Mouse (Mus musculus): ENCODE measurements around the gene Anxa5.
A peak's percentile ranks its signal among the peaks of the same experiment; 100 is the strongest.

Anxa5 gene

DNA sequence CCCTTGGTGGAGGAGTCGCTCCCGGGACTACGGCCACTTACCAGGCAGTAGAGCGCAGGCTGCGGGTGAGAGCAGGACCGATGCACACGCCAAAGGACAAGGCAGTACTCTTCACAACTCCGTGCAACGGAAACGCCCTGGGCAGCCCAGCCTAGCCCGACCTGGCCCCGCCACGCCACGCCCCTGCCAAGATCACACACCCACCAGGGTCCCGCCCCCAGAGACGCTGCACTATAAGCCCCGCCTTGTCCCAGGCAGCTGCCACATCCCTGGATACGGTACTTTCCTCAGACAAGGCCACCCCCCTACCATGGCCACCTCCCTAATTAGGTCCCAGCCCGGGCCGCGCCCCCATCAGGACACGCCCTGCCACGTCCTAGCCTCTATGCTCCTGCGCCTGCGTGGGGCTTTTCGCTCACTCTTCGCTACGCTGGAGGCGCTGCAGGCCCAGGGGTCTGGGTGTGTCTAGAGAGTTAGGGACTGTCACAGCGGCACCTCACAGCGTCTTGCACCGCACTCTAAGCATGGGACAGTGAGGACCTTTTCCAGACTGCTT is at the start of gene Anxa5, which contains the start of gene 1810062G17Rik:
Anxa5 (minus strand) TSS at position 363 of the 556 bp plus-strand sequence.
1810062G17Rik (plus strand) TSS at position 406 of the 556 bp plus-strand sequence.
- peak; percentile 97 for DNase-seq (ENCODE audit: low spot score)

DNA sequence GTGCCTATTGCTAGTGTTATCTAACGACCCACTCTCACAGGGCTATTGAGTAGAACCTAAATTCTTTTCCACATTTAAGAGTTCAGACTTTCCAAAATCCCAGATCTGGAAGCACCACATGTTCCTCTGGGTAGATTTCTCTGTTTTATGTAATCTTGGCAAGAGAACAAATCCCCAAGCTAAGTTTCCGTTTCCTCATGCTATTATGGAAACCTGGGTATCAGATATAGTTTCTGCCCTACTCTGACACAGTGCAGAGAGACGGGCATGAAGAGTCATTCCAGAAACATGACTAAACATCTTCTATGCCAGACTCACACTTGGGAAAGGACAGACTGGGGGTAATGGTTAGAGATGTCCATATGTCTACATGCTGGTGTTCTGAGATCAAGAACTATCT is 48.8 kb upstream of the Anxa5 start:
- DNase-seq (ENCODE audit: low spot score) = no peak

DNA sequence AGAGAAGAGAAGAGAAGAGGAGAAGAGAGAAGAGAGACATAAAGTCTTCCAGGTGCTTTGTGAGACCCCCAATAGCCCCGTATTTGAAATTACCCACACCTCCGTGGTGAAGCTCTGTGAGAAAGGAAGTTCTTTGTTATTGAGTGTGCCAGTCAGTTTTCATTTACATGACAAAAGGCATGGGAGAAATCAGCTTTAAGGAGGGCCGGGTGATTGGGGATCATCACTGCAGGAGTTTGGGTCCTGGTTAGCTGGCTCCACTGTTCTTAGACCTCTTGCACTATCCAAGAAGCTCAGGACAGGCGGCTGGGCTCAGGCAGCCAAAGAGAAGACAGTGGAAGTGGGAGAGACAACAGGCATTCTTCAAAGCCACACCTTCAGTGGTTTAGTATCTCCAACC is 46.4 kb upstream of the Anxa5 start:
- peak; percentile 14 for DNase-seq (ENCODE audit: low spot score)

DNA sequence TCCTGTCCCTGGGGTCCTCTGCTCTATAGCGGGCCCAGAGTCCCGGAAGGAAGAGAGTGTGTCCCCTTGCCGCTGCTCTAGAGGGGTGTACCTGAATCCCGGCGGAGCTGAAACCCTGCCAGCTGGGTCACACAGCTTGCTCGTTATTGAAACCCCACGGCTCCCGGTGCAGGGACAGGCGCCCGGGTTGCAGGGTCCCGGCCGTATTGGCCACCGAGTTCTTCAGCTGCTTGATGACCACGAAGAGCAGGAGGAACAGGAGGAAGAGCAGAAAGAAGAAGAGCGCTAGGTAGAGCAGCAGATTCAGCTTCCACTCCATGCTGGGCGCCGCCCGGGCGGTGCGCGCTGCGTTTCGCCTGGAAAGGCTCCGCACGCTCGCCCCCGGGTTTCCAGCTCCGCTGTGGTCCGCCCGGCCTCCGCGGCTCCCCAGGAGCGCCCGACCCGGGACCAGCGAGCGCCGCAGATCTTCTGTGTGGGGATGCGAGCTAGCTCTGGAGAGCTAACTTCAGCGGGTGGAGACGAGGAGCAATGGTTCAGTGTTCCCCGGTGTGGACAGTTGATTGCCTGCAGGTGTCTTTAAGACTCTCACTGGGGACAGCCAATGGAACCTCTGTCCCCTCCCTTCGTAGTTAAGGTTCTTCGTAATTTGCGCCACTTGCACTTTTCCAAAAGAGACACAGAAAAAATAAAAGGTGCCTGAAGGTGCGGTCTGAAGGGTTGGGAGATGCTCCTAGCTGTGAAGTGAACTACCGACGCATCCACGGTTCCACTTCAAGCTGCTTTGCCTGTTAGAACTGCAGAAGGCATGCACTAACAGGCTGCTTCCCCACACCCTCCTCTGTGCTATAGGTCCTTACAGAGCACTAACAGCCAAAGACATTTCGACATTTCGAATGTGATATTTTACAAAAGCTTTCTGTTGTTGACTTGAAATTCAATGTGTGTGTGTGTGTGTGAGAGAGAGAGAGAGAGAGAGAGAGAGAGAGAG is 45.7 kb upstream of the Anxa5 start, which contains the start of gene Gm11549:
Gm11549 (minus strand) TSS at position 741 of the 988 bp plus-strand sequence.
- peak; percentile 50 for DNase-seq (ENCODE audit: low spot score)

DNA sequence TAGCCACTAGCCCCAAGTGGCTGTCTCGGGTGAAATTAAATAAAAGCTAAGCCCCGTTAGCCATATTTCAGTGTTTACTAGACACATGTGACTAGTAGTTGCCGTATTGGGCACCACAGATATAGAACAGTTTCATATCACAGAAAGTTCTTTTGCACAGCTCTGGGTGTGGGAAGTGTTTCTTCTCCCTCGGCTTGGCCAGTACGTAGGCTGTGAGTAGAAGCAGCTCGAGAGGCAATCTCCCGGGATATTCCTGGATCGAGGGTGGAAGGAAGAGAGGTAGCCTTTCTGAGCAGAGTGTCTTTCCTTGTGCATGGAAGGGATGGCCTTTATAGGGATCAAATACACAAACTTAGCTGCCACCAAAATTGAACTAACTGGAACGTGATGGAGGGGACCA is 40.5 kb upstream of the Anxa5 start:
- no peak for DNase-seq (ENCODE audit: low spot score)

DNA sequence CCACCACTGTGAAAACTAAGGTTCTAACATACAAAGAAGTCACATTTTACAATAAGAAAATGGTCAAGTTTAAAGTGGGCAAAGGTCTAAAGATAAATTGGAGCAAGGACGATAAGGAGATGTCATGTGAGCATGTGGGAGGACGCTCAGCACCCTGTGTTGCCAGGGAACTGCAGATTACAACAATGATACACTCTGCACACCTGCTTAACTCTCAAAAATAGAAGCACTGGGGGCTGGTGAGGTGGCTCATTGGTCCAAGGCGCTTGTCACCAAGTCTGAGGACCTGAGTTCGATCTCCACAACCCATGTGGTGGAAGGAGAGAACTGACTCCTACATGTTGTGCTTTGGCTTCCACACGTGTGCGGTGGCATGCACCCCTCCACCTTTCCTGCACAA is 35.8 kb upstream of the Anxa5 start:
- DNase-seq (ENCODE audit: low spot score) = no peak

DNA sequence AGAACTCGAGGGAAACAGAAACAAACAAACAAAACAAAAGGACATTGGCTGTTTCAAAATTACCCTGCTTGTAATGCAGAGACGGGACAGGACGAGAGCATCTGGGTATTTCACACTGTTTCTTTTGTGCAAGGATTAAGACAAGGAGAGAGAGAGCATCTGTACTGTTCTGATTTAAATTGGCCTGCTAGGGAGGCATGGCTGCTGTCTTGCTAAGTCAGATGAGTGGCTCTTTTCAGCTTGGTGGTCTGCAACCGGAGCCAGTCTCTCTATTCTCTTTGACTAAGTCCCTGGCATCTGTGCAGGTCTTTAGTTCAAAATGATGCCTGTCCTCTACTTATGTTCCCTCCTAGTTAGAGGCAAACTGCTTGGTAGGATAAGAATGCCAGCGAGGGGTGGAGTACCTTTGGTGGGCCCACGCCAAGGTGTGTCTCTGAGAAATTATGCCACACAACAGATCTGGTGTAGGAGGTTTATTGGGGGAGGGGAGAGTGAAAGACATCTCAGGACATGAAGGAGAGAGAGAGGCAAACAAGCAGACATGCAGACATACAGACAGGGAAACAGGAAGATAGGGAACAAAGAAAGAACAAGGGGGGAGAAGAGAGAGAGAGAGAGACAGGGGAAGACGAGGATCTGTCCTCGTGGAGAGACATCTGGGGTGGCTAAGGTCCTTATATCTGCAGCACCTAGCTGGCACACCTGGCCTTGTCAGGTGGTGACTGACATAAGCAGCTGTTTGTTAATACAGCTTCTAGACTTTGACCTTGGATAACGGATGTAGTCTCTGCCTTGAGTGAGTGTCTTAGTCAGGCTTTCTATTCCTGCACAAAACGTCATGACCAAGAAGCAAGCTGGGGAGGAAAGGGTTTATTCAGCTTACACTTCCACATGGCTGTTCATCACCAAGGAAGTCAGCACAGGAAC is 30.4 kb upstream of the Anxa5 start:
- no peak for DNase-seq (ENCODE audit: low spot score)

DNA sequence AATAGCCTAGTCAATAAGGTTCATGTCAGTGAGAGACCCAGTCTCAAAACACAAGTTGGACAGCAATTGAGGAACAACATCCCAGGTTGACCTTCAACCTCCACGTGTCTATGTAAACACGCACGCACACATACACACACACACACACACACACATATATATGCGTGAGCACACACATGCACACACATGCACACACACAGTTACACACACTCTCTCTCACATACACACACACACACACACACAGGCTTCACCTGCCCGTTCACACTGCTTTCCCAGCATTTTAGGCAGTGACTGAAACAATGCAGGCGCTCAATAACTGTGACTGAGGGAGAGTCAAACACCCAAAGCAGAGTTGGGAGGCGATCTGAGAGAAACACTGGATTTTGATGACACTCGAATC is 29.6 kb upstream of the Anxa5 start:
- no peak for DNase-seq (ENCODE audit: low spot score)

DNA sequence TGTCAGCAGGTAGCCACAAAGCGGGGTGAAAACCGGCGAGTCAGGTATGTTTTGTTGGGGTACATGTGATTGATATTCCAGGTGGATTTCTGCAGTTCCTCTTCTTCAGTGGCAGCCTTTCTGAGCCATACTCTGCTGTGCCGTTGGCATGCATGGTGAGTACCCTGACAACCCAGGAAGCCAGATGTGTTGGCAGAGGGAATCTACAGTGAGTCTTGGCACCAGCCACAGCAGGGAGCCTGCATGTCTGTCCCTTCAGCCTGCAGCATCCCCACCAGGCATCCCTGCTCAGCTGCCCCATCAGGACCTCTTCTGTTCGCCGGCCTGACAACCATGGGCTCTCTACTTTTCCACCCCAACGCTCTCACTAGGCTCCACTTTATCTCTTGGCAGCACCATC is 25.9 kb upstream of the Anxa5 start:
- DNase-seq (ENCODE audit: low spot score) = no peak

DNA sequence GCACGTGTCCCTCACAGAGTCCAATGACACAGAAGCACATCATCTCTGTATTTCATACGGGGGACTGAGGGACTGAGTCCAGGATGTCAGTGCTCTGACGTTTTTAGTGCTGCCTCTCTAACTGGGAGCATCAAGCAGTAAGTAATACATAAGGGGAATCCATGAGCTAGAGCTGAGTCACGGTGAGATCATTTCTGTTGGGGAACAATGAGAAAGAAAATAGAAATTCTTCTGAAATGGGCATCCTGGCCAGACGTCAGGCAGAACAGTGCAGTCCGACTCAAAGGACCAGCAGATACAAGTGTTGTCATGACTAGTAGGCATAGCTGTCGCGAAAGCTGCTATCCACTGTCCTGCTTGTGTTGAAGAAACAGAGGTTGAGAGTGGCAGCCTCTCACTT is 25.3 kb upstream of the Anxa5 start:
- DNase-seq (ENCODE audit: low spot score) = no peak

DNA sequence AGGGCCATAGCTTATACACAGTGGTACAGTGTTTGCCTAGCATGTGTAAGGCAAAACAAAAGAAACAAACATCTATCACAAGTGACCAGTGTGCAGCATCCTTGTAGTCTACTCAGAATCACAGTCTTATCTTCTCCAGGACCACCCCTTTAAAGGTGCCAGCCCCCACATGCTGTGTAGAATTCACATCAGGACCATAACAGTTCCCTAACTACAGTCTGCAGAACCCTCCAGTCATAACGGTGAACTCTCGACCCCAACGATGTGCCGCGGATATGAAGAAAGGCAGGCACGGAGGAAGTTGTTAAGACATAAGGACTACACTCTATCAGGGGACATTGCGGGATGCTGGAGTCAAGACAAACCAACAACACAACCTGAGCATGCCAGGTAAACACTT is 23.7 kb upstream of the Anxa5 start:
- no peak for DNase-seq (ENCODE audit: low spot score)

DNA sequence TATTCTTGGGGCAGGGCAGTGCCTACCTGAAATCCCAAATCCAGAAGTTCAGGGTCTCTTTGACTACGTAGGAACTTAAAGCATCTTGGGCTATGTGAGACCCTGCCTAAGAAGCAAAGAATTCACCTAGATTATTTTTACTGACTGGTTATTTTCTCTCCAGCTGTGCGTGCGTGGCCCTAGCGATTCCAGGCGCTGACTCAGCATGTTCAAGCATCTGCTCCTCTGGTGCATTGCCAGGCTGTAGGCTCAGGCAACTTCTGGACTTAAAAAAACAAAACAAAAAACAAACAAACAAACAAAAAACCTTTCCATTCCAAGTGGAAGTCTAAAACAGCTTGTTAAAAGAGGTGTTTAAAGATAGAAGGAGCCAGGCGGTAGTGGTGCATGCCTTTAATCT is 22.5 kb upstream of the Anxa5 start:
- DNase-seq (ENCODE audit: low spot score) = no peak

DNA sequence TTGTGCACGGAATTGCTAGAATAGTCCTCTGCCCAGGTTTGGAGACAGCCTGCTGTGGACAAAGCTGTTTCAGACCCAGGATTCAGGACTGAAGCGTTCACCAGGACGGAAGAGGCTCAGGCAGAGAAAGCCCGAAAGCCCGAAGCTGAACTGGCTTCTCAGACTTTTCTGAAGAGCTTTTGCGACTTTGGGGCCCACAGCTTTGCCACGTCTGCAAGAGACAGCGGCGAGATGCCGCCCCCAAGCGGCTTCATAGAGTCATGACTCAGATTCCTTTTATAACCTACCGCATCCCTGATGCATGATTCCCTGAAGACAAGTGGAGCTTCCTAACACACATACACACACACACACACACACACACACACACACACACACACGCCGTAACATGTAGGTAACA is 21.1 kb upstream of the Anxa5 start:
- DNase-seq (ENCODE audit: low spot score) = peak; percentile 90

DNA sequence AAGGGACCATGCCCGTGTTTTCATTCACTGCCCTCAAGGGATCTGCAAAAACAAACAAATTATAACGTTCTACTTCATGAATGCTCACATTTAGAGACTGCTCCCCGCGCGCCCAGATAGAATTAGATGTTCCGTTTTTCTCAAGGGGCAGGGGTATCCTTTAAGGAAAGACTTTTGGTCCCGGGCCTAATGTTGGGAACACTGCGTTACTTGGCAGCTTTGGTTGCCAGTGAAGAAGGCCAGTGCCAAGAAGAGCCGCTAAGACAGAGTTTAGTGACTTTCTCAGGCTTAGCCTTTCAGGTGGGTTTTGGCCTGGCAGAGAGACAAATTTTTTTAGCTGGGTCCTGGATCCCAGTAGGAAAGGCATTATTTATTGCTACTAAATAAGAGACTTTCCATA is 20.6 kb upstream of the Anxa5 start:
- DNase-seq (ENCODE audit: low spot score) = no peak

DNA sequence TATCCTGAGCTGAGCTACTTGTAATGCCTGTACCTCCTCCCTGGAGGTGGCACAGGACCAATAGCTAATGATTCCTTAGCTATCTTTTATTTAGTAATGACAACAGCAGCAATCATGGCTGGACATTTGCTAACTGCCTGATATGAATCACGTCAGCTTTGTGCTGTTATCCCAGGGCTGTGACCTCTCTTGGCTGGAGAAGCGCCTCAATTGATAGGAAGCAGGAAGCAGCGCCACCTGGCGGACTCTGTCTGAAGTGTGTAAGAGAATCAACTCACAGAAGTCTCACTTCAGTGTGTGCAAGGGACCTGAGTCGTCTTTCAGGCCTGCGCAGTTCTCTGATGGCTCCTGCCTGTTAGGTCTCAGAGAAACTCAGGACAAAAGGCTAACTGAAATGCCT is 19.7 kb upstream of the Anxa5 start:
- peak; percentile 95 for DNase-seq (ENCODE audit: low spot score)

DNA sequence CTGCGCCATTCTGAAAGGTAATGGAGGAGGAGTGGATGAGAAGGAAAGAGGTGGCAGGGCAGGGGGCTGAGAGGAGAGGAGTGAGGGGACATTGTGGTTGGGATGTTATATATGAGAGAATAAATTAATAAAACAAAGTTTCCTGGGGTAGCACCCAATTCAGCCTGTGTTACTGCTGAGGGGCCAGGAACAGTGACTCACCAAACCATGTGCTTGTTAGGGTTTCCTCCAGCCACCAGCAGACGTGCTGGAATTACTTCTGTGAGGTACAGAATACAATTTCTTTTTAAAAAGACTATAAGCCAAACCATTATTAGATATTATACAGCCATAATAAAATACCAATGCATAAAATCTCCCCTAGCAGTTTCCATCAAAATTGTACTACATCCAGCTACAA is 18.9 kb upstream of the Anxa5 start:
- DNase-seq (ENCODE audit: low spot score) = no peak

DNA sequence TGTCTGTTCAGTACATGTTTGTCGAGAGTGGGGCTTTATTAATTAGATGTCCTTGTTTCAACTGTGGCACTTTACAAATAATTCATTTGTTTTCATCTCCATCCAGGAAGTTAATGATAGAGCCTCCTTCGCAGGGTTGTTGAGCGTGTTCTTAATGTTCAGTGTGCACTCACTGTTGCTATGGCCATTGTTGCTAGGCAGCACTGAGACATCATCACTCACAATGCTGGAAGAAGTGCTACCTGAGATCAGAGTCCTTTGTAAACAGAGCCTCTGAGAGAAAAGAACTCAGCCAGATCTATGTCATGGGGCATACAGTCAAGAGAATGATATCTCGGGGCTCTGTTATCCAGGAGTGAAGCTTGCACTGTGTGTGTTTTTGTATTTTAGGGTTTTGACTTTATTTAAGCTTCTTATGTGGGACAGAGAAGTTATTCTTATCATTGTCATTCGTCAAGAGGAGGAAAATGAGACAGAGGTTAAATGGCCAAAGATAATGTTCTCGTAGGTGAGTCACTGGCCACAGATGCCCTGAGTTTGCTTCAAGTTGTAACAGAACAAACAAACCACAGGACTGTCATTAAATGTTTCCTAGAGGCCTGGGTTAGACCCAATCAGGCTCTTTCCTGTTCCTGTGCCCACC is 18.1 kb upstream of the Anxa5 start:
- DNase-seq (ENCODE audit: low spot score) = no peak

DNA sequence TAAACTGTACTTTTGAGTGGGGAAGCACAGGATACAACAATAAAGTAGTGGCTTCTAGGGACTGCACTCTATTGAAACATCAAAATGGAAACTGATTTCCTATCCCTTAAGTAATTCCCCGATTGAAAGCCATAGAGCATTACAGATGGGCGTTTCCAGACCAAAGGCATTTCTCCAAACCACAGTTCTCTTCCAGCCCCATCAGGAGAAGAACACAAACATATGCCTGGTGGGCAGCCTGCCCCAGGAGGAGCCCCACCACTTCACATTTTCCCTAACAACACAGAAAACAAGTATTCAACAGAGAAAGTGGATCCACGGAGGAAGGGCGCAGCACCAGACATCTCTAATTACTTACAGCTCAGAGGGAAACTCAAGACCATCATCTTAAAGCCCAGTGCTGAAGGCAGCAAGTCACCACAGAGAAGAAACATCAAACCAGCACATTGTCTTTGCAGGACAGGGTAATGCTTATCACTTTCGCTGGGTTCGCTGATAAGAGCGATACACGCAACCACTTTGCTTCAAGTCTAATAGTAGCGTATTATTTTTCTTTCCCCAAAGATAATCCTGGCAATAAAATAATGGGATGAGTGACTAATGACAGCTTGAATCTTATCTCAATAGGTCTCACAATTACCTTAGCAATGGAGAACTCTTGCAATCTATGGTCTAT is 17.2 kb upstream of the Anxa5 start:
- DNase-seq (ENCODE audit: low spot score) = no peak

DNA sequence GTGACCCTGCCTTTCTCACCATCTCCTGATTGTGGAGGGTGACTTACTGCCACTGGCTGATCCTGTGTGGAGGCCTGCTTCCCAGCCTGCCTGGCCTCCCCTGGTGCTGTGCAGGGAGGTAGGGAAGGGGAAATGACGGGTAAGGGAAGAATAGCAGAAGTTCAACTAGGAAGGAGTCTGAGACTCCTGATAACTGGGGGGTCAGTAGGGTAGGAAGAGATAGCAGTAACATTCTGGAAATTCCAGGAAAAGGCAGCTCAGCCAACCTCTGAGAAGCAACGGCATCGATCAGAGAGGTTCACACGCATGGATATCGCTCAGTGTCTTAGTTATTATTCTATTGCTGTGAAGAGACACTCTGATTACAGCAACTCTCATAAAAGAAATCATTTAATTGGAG is 15.8 kb upstream of the Anxa5 start:
- no peak for DNase-seq (ENCODE audit: low spot score)

DNA sequence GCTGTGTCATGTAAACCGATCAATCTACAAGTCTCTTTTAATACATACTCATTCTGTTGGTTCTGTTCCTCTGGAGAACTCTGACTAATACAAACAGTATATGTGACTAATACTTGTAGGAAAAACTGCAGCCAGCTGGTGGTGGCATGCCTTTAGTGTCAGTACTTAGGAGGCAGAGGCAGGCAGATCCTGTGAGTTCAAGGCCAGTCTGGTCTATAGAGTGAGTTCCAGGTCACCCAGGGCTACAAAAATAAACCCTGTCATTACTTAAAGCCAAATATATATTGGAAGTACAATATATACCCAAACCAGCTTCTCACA is 13.9 kb upstream of the Anxa5 start:
- no peak for DNase-seq (ENCODE audit: low spot score)

DNA sequence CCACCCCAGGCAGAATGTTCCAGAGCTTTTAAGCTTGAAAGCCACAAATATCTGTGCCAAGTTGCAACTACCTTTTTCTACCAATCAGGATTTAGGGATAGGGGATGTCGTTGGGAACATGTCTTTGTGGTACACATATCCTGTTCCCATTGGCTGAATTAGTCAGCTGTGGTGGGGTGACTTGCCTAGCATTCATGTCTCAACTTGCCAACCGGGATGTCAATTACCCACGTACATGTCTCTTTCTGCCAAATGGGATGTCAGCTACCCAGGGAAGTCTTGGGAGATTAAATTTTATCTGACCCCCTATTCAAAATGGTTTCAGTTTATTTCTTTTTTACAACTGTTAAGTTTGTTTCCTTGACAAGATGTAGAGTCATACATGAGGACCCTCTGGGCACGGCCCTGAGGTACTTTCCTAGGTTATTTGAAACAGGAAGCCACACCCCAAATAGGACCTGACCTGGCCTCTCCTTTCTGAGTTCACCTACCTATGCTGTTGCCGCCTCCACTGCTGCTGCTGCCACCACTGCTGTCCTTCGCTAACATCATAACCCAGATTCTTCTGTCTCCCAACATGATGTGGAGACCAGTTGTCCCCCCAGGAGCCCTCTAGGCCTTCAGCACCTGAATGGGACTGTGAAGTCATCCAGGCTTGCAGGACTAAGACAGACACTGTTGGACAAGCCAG is 13.3 kb upstream of the Anxa5 start:
- DNase-seq (ENCODE audit: low spot score) = no peak

All from embryo, embryonic 10.5 days (tissue).